Mouse (Mus musculus) neural tube, embryonic 11.5 days (tissue): ENCODE data around the gene Klhl35. TPM values are rescaled to one million over a fixed set of nuclear protein-coding genes. Genes with fewer than 3 reads are reported as not detected.
A peak's percentile ranks its signal among the peaks of the same experiment; 100 is the strongest.

Source experiments
- ATAC-seq: fragments of 200-750 bp; cut with Nextera tagmentation; 2 replicates; pipeline ENCODE4 v1.8.0; 2017; ENCODE audit warnings: moderate number of reproducible peaks, mild to moderate bottlenecking, moderate TSS enrichment, moderate library complexity; ENCODE audit not compliant: insufficient read depth, low FRiP score, low TSS enrichment
- DNase-seq: peaks from one replicate; pipeline ENCODE4 v3.0.0-alpha.2; 2015; ENCODE audit warnings: low spot score
- H3K27ac ChIP-seq: fragments of 300-500 bp; sonication (generic); 2 replicates; pipeline ENCODE4 v1.5.1; 2014; ENCODE audit warnings: low read depth, mild to moderate bottlenecking, low read length
- H3K27me3 ChIP-seq: fragments of 300-500 bp; sonication (generic); 2 replicates; pipeline ENCODE4 v1.6.1; 2014; ENCODE audit warnings: mild to moderate bottlenecking, low read length, mixed read lengths; ENCODE audit not compliant: control insufficient read depth, insufficient read depth
- H3K36me3 ChIP-seq: fragments of 300-500 bp; sonication (generic); 2 replicates; pipeline ENCODE4 v1.6.1; 2014; ENCODE audit warnings: mild to moderate bottlenecking, low read length, moderate library complexity, mixed read lengths; ENCODE audit not compliant: control insufficient read depth, insufficient read depth
- H3K4me1 ChIP-seq: fragments of 300-500 bp; sonication (generic); 2 replicates; pipeline ENCODE4 v1.6.1; 2014; ENCODE audit warnings: low read length, mixed read lengths; ENCODE audit not compliant: control insufficient read depth, insufficient read depth
- H3K4me2 ChIP-seq: fragments of 300-500 bp; sonication (generic); 2 replicates; pipeline ENCODE4 v1.6.1; 2014; ENCODE audit warnings: low read depth, mild to moderate bottlenecking, moderate library complexity
- H3K4me3 ChIP-seq: fragments of 300-500 bp; sonication (generic); 2 replicates; pipeline ENCODE4 v1.5.1; 2014; ENCODE audit warnings: low read depth, low read length
- H3K9ac ChIP-seq: fragments of 300-500 bp; sonication (generic); 2 replicates; pipeline ENCODE4 v1.6.1; 2014; ENCODE audit warnings: mild to moderate bottlenecking, low read length
- H3K9me3 ChIP-seq: fragments of 300-500 bp; sonication (generic); 2 replicates; pipeline ENCODE4 v1.6.1; 2016; ENCODE audit warnings: low read length; ENCODE audit not compliant: control insufficient read depth
- WGBS: fragments of 180-500 bp; shearing (Covaris S2); extraction: QIAGEN DNeasy Blood & Tissue Kit; methylation state at CpG from one replicate; pipeline ENCODE4 v1.1.7; 2014; 5-methylcytosine and 5-hydroxymethylcytosine counted together
- polyA plus RNA-seq: library from polyadenylated mRNA; unstranded; fragments of >200 nt; fragmentation: Nextera tagmentation; extraction: Ambion mirVana; gene quantifications from 2 replicates; pipeline ENCODE4 v1.2.1, GENCODE M21; 2014

The Klhl35 gene
- polyA plus RNA-seq, 1 experiment from 2014 or later: 31.4 TPM

- DNase-seq (peak; percentile 54), ATAC-seq (no peak)
- Histone ChIP-seq H3K36me3 (no peaks in the 10 kb centered on the region), H3K4me1 (peaks cover 6% of the 10 kb centered on the region; the same call in 1 of the 2 replicates), H3K27me3 (no peaks in the 10 kb centered on the region), H3K4me3 (no peak overlapping the region), H3K9ac (no peak overlapping the region), H3K4me2 (no peak overlapping the region), H3K9me3 (no peaks in the 10 kb centered on the region), H3K27ac (no peak overlapping the region)
- WGBS: 53% methylated on average over 2 of the region's 2 CpGs
Observed at GRCm38 (mm10) chr7:99445833-99446232, 20.0 kb upstream of the Klhl35 start.

- H3K4me2 ChIP-seq: no peak overlapping the region
- no peak overlapping the region for H3K27ac ChIP-seq
- no peaks in the 10 kb centered on the region for H3K36me3 ChIP-seq
- DNase-seq (no peak), ATAC-seq (no peak)
- H3K27me3 ChIP-seq: no peaks in the 10 kb centered on the region
- WGBS: 59% methylated on average over 5 of the region's 5 CpGs
- H3K9ac ChIP-seq: no peak overlapping the region
- H3K4me3 ChIP-seq: no peak overlapping the region
- H3K9me3 ChIP-seq: no peaks in the 10 kb centered on the region
- 0 out of 2 replicates have a peak, but pooled peaks cover 6% of the 10 kb centered on the region for H3K4me1 ChIP-seq
Observed at GRCm38 (mm10) chr7:99447323-99447722, 18.5 kb upstream of the Klhl35 start.

- ATAC-seq (no peak), DNase-seq (no peak)
- Histone ChIP-seq H3K27ac (no peak overlapping the region; the same call in 1 of the 2 replicates), H3K4me1 (0 out of 2 replicates have a peak, but pooled peaks cover 6% of the 10 kb centered on the region), H3K9me3 (no peaks in the 10 kb centered on the region), H3K9ac (no peak overlapping the region), H3K4me3 (no peak overlapping the region), H3K27me3 (no peaks in the 10 kb centered on the region), H3K36me3 (no peaks in the 10 kb centered on the region), H3K4me2 (no peak overlapping the region)
- 80% methylated on average over 5 of the region's 5 CpGs for WGBS
Observed at GRCm38 (mm10) chr7:99448619-99449018, 17.2 kb upstream of the Klhl35 start.

- 0 out of 2 replicates have a peak, but pooled peaks cover 6% of the 10 kb centered on the region for H3K4me1 ChIP-seq
- H3K9ac ChIP-seq: no peak overlapping the region
- peak overlapping the region; percentile 64; the same call in 1 of the 2 replicates for H3K27ac ChIP-seq
- H3K4me2 ChIP-seq: no peak overlapping the region
- H3K27me3 ChIP-seq: no peaks in the 10 kb centered on the region
- H3K9me3 ChIP-seq: no peaks in the 10 kb centered on the region
- no peak for DNase-seq
- no peak for ATAC-seq
- H3K4me3 ChIP-seq: no peak overlapping the region
- 67% methylated on average over 8 of the region's 8 CpGs for WGBS
- no peaks in the 10 kb centered on the region for H3K36me3 ChIP-seq
Observed at GRCm38 (mm10) chr7:99449063-99449462, 16.7 kb upstream of the Klhl35 start.

- no peak for ATAC-seq
Observed at GRCm38 (mm10) chr7:99449751-99450150, 16.1 kb upstream of the Klhl35 start.

GRCm38 (mm10) chr7:99450703-99451102, 15.1 kb upstream of the Klhl35 start:
- Histone ChIP-seq H3K9me3 (no peaks in the 10 kb centered on the region), H3K4me1 (0 out of 2 replicates have a peak, but pooled peaks cover 5% of the 10 kb centered on the region), H3K36me3 (no peaks in the 10 kb centered on the region), H3K27ac (no peak overlapping the region), H3K9ac (no peak overlapping the region), H3K4me3 (no peak overlapping the region), H3K4me2 (no peak overlapping the region), H3K27me3 (no peaks in the 10 kb centered on the region)
- DNase-seq (peak; percentile 76), ATAC-seq (peak; percentile 29; the same call in 1 of the 2 replicates)
- 0% methylated on average over 3 of the region's 3 CpGs for WGBS

More at GRCm38 (mm10) chr7:99449751-99450150, 16.1 kb upstream of the Klhl35 start:
- H3K27me3 ChIP-seq: no peaks in the 10 kb centered on the region
- peak; percentile 49 for DNase-seq
- WGBS: 53% methylated on average over 3 of the region's 3 CpGs
- no peak overlapping the region for H3K9ac ChIP-seq
- no peaks in the 10 kb centered on the region for H3K36me3 ChIP-seq
- 0 out of 2 replicates have a peak, but pooled peaks cover 6% of the 10 kb centered on the region for H3K4me1 ChIP-seq
- H3K27ac ChIP-seq: 0 out of 2 replicates have a peak overlapping the region, but pooled peaks have one; percentile 64
- H3K9me3 ChIP-seq: no peaks in the 10 kb centered on the region
- H3K4me2 ChIP-seq: no peak overlapping the region
- no peak overlapping the region for H3K4me3 ChIP-seq

- H3K27me3 ChIP-seq: no peaks in the 10 kb centered on the region
- H3K4me1 ChIP-seq: 0 out of 2 replicates have a peak, but pooled peaks cover 4% of the 10 kb centered on the region
- no peaks in the 10 kb centered on the region for H3K36me3 ChIP-seq
- H3K4me2 ChIP-seq: no peak overlapping the region
- no peak overlapping the region for H3K27ac ChIP-seq
- WGBS: 87% methylated on average over 7 of the region's 7 CpGs
- no peaks in the 10 kb centered on the region for H3K9me3 ChIP-seq
- ATAC-seq (no peak), DNase-seq (no peak)
- H3K4me3 ChIP-seq: no peak overlapping the region
- no peak overlapping the region for H3K9ac ChIP-seq
Observed at GRCm38 (mm10) chr7:99452859-99453258, 12.9 kb upstream of the Klhl35 start.

GRCm38 (mm10) chr7:99454044-99454443, 11.8 kb upstream of the Klhl35 start:
- Histone ChIP-seq H3K4me2 (no peak overlapping the region), H3K36me3 (no peaks in the 10 kb centered on the region), H3K4me3 (no peak overlapping the region), H3K27me3 (no peaks in the 10 kb centered on the region), H3K9ac (no peak overlapping the region), H3K9me3 (no peaks in the 10 kb centered on the region), H3K4me1 (no peaks in the 10 kb centered on the region), H3K27ac (no peak overlapping the region)
- no peak for ATAC-seq
- WGBS: 80% methylated on average over 4 of the region's 4 CpGs
- DNase-seq: no peak

GRCm38 (mm10) chr7:99458849-99459248, 7.0 kb upstream of the Klhl35 start:
- H3K9ac ChIP-seq: no peak overlapping the region
- H3K4me2 ChIP-seq: no peak overlapping the region
- no peak overlapping the region for H3K4me3 ChIP-seq
- WGBS: 87% methylated on average over 8 of the region's 8 CpGs
- H3K9me3 ChIP-seq: no peaks in the 10 kb centered on the region
- ATAC-seq: no peak
- no peaks in the 10 kb centered on the region for H3K27me3 ChIP-seq
- H3K36me3 ChIP-seq: no peaks in the 10 kb centered on the region; the same call in 1 of the 2 replicates
- no peak overlapping the region for H3K27ac ChIP-seq
- no peak for DNase-seq
- no peaks in the 10 kb centered on the region for H3K4me1 ChIP-seq
